Mouse (Mus musculus) layer of hippocampus, postnatal 36 days (tissue): ENCODE results near the gene Gnl2. TPM values are rescaled to one million over a fixed set of nuclear protein-coding genes. Genes with fewer than 3 reads are reported as not detected.

ENCODE experiments used
- DNase-seq, 2 experiments: peaks; one replicate each; pipeline ENCODE4 v3.0.0; 2022
- total RNA-seq, 2 experiments: library from RNA; stranded (reverse); gene quantifications; 2 replicates each; pipeline ENCODE4 v1.2.3; 2021

Gene Gnl2
- total RNA-seq, 2 experiments from 2014 or later, result 59.3 to 62.4 TPM

DNA sequence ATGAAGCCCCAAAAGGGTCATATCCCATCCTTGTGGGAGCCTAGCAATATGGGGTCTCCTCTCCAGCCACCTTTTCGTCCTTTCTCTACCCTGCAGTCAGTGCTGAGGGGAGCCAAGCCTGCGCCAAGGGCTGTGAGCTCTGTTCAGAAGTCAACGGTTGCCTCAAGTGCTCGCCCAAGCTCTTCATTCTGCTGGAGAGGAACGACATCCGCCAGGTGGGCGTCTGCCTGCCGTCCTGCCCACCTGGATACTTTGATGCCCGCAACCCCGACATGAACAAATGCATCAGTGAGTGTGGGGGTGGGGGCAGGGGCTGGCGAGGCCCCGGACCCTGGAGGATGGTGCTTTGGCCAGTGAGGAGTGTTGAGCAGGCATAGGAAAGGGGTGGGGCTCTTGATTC, 11.5 kb upstream of the Gnl2 start:
- no peak for DNase-seq

DNA sequence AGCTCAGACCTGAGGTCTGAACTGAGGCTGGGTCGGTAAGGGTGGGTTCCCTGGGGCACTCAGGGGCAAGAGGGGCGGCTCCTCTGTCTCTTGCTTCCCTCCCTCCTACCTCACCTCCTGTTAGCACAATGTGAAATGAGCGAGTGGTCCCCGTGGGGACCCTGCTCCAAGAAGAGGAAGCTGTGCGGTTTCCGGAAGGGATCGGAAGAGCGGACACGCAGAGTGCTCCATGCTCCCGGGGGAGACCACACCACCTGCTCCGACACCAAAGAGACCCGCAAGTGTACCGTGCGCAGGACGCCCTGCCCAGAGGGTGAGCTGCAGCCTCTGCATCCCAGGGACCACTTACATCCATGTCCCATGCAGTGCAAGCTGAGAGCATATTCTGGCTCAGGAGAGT, 8.9 kb upstream of the Gnl2 start:
- no peak for DNase-seq

DNA sequence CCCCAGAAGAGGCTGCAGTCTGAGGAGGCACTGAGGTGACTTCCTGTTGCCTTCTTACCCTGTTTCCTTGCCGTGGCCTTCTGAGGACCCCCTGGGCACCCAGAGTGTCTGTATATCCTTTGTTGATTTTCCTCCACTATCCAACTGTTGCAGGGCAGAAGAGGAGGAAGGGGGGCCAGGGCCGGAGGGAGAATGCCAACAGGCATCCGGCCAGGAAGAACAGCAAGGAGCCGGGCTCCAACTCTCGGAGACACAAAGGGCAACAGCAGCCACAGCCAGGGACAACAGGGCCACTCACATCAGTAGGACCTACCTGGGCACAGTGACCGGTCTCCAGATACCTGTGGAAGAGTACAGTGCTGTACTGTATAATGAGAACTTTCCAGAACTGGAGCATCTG, 8.2 kb upstream of the Gnl2 start:
- DNase-seq, result no peak

DNA sequence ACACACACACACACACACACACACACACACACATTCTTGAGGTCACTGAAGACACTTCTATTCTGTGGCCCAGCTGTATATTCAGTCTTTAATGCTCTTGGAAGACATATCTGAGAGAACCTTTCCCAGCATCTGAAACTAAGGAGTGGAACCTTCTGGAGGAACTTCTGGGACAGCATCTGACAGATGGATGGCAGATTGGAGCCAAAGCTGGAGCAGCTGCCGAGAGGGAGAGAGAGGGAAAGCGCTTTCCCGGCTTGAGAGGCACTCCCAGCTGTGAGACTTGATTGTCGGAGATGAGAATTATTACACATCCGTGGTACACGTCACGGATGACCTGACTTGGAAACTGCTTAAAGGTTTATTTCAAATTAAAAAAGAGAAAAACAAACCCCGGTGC, 7.7 kb upstream of the Gnl2 start:
- DNase-seq, result no peak

DNA sequence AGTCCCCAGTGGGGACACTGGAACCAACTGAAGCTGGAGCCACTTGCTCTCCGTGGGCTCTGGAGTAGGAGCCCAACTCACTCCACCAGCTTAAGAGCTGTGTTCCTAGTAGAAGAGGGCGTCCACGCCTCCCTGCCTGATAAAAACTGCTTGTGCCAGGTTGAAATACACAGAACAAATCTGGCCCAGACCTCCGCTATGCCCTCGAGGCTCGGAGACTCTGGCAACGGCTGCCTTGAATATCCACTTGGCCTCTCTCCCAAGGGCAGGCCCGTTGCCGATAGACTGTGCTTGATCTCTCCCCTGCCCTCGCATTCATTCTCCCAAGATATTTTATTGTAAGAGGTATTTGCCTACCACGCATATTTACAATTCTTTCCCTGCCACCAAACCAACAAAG, 1.0 kb downstream of the Gnl2 start:
- DNase-seq, result no peak

DNA sequence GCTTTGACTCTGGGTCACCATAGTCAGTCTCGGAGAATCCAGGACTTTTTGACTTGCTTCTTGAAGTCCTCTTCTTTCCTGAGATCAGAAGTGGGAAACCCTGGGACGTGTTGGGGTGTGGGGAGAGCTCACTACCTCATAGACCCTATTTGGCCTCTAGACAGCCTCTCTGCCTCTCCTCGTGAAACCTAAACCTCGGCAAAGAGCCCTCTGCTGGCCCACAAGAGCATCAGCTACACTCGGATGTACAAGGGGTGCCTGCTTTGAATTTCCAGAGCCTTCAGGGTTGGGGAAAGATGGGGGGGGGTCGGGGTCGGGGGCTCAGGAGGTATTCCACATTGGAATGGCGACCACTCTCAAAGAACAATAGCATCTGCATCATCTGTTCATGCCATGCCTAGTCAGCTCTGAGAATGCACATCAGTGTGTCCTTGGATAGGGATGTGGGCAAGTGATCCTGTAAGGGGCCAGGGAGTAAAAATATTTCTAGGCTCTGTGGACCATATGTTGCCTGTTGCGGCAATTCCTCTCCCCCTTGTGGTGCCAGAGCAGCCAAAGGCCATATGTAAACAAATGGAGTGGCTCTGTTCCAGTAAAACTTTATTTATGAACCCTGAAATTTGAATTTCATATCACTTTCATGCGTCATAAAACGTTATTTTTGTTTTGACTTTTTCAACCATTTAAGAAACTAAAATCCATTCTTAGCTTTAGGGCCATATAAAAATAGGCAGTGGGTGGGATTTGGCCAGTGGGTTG, 4.6 kb downstream of the Gnl2 start:
- DNase-seq, result no peak

DNA sequence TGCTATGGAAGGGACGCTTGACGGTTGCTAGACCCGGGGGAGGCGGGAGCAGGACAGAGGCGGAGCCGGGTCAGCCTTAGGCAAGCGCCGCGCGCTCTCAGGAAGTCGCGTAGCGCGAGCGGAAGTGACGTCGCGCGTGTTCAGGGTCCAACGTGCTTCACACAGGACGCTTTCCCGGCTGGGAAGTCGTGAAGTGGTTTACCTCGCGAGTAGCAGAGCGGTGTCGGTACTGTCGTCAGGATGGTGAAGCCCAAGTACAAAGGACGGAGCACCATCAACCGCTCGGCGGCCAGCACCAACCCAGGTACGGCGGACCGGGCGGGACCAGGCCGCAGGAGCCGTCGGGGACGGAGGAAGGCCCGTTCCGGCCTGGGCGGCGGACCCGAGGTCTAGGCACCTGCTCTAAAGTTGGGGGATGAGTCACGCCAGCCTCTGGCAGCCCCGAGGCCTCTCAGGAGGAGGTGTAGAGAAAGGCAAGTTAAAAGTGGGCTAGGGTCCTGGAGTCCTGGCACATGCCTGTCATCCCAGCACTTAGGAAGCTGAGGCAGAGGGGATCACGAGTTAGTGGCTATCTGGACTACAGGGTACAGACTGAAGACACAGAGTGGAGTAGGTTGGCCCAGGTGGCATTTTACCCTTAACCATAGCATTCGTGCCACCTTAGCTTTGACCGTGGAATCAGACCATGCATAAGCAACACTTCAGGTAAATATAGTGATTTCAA, 13.7 kb downstream of the Gnl2 start:
- peak; percentile 88 to 90 for DNase-seq

DNA sequence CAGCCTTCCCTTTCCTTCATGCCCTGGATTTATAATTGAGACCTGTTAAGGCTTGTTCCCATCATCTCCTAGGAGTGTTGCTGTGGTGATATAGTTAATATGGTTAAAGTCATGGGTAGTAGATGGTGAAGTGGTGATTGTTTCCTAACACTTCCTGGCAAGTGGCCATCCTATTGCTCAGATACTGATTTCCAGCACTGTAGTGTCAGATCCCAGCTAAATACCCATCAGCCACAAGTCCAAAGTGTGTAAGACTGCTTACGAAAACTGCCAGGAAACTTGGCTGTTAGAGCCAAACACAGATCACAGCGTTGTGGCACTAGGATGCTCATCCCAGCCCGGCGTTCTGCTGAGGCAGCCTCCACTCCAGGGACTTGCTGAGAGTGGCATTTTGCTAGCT, 18.0 kb downstream of the Gnl2 start:
- no peak for DNase-seq

DNA sequence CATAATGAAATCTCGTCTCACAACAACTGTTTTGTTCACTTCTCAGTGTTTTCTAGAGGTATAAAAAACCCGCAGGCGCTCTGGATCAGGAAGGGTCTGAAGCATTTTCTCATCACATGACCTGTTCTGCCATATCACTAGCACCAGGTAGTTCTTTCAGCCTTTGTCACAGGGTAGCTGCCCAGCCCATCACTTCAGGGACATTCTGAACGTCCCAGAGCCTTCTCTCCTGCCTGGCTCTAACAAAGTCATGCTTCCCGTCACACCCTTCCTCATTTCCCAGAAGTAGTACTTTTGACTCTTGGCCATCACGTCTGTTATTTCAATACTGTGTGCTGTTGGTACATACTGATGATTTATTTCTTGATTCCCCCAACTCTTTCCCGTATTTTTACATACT, 28.1 kb downstream of the Gnl2 start:
- DNase-seq, result no peak

DNA sequence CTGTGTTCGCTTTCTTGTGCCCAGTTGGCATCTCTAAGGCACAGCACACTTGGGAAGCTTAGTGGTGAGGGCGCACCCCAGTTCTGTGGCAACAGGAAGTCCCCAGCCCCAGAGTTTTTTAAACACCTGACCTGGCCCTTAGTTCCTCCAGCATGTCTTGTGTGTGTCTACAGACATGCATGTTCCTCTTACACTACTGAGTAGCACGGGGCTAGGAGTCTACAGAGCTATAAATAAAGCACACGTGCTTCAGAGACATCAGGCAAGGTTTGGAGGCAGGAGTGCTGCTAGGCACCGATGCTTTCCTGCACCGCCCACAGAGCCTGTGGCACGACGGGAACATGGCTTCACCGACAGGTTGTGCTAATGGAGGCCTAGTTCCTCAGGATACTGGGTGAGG, 39.0 kb downstream of the Gnl2 start:
- DNase-seq, result no peak

DNA sequence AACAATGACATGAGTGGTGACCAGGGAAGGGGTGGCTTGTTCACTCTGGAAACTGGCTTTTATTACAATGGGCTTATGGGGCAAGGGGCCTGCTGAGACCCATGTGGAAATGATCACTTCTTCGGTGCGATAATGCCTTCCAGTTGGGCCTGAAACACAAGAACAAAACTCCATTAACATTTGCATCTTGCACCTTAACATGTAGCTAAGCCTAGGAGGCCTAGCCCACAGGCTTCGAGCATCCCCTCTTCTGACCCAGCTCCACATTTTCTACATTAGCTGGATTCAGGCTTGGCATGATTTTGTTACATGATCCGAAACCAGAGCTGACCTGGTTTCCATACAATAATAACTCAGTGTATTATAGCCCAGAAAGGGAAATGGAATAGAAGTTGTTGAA, 40.1 kb downstream of the Gnl2 start:
- no peak for DNase-seq

DNA sequence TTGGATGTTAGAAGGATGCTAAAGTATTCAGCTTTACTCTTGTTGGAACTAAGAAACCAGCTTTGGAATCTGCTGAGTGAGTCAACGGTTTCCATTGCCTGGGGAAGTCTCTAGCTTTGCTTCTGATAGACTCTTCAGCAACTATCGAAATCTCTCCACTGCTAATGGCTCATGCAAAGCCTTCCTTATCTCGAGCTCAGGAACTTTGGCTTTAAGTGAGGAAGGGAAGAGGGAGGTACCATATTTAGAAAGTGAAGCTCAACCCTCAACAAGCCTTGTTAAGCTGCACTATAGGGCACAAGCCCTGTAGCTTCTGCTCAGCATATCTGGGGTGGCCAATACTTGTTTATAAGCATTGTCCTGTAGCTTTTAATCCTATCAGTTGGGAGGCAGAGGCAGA, 40.9 kb downstream of the Gnl2 start:
- no peak for DNase-seq

DNA sequence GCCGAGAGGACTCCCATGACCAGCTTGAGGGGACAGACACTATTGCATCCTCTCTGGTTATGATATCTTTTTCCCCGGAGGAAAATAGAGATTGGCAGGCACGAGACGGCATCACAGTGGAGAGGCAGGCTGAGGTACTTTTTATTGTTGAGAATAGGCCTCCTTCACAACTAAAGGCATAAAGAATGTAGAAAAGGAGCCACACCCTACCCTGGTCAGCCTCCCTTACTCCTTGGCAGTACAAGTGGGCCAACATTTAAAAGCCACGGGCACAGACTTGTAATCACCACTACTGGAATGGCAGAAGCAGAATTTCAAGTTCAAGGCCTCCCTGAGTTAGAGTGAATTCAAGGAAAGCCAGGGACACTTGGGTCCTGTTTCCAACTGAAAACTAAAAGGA, 41.6 kb downstream of the Gnl2 start:
- no peak for DNase-seq

DNA sequence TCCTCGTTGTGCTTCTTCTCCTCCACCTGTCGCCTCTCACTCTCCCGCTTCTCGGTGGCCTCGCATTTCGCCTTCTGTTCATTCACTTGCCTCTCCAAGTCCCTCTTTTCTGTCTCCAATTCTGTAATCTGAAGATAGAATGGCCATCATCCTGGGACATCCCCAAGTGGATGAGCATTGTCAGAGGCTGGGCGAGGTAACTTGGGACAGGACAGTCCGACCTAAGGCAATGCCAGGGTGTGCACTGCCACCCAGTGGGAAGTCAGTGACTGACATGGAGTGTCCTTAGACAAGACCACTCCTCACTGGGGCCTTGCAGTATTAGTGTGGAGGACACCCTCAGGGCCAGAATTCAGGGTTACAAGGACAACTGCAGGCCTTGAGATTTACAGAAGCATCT, 42.6 kb downstream of the Gnl2 start:
- peak; percentile 48 to 58 for DNase-seq

DNA sequence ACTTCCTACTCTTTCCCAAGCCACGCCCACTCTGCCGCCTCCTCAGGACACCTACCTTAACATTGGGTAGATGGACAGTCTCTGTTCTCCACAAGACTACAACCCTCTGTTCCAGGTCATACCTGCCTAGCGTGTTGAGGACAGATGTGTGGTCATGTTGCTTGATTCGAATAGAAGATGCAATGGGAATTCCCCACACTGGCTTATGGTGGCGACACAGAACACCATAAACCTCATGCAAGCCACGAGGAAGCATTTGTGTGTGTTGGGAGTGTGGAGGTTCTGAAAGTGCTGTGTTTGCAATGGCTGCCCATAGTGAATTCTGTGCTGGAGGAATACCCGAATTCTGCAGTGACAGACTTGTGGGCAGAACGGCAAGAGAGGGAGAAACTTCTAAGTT, 47.4 kb downstream of the Gnl2 start:
- no peak for DNase-seq

DNA sequence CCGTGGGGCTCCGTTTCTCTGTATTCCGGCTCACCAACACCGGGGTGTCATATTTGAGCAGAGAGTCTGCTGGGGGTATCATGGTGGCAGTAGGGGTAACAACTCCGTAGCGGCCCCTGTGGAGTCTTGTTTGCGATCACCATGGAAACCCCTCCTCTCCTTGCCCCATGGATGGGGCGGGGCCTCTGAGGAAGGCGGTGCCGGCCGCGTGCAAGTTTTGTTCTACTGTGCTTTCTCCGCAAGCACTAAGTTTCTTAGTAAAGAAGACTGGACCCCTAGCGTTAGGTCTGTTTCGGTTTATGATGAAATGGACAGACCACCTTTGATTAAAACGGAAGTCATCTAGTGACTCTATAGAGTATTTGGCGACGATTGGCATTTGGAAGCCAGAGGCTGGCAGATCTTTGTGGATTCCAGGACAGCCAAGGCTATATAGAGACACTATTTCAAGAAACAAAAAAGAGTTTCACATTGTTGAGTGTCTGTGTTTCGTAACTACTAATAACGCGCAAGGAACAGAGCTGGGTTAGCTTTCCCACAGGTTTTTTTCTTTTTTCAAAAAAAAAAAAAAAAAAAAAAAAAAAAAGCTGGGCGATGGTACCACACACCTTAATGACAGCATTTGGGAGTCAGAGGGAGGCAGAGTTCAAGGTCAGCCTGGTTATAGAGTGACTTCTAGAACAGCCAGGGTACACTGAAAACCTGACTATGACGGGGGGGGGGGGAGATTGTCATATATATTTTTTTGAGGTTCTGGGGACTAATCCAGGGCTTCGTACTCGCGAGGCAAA, 49.3 kb downstream of the Gnl2 start, which contains the start of gene Dnali1:
Gene Dnali1 (minus strand): TSS at position 187 of the 791 bp plus-strand sequence.
- DNase-seq, result peak in 1 of 2 experiments; percentile 35

DNA sequence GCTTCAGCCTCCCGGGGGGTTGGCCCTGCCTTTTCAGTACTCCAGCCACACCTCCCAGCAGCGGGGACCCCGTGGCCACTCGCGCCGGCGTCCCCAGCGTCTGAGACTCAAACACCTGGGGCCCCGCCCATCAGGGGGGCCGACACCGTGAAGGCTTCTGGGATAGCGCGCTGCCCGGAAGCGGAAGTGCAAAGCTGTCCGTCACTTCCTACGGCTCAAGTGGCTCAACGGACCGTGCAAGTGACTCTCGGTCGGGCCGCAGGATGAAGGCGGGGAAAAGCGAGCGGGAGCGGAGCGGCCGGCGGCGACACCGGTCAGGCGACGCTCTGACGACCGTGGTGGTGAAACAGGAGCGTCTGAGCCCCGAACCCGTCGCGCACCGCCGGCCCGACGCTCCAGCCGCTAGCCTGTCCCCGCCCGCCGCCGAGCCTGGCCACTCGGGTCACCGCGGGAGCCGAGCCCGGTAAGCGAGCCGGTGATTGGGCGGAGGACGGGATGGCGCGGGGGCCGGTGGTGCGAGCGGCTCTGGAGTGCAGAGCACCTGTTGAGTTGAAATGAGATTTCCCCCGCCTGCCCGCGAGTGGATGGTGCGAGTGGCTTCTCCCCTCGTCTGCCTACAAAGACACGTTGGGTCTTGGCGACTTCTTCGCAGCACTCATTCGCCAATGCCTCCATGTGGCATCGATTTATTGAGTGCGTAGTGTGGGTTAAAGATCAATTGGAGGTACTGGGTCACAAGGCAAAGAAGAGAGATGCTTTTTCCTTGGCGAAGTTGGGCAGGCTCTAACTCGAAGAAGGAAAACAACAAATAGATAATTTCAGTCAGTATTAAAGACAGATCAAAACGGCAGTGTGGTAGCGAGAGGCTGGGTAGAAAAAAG, 50.3 kb downstream of the Gnl2 start, which contains the start of gene Snip1:
Gene Snip1 (plus strand): TSS at position 183 of the 881 bp plus-strand sequence.
- peak; percentile 92 to 94 for DNase-seq

DNA sequence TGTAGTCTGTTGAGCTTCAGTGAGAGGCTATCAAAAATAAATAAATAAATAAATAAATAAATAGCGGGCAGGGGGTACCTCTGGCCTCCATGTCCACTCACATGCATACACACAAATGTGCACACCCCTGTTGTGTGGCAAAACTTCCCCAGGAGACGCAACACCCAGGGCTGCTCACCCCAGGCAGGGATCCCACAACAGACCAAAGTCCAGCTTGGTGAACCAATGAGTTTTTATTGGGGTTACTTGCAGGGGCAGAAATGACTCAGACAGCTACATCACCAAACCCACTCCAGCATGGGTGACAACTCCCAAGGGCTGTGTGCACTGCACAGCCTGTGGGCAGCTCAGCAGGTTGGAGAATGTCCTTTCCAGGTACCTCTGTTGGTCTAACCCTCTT, 61.3 kb downstream of the Gnl2 start:
- no peak for DNase-seq

DNA sequence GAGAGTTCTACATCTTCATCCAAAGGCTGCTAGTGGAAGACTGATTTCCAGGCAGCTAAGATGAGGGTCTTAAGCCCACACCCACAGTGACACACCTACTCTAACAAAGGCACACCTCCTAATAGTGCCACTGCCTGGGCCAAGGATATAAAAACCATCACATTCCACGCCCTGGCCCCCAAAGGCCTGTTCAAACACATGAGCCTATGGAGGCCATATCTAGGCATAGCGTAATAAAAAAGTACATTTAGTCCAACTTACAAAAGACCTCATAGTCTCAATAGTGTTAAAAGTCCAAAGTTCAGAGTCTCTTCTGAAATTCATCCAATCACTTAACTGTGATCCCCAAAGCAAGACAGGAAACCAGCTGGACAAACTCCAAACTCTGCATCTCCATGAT, 62.3 kb downstream of the Gnl2 start:
- no peak for DNase-seq

DNA sequence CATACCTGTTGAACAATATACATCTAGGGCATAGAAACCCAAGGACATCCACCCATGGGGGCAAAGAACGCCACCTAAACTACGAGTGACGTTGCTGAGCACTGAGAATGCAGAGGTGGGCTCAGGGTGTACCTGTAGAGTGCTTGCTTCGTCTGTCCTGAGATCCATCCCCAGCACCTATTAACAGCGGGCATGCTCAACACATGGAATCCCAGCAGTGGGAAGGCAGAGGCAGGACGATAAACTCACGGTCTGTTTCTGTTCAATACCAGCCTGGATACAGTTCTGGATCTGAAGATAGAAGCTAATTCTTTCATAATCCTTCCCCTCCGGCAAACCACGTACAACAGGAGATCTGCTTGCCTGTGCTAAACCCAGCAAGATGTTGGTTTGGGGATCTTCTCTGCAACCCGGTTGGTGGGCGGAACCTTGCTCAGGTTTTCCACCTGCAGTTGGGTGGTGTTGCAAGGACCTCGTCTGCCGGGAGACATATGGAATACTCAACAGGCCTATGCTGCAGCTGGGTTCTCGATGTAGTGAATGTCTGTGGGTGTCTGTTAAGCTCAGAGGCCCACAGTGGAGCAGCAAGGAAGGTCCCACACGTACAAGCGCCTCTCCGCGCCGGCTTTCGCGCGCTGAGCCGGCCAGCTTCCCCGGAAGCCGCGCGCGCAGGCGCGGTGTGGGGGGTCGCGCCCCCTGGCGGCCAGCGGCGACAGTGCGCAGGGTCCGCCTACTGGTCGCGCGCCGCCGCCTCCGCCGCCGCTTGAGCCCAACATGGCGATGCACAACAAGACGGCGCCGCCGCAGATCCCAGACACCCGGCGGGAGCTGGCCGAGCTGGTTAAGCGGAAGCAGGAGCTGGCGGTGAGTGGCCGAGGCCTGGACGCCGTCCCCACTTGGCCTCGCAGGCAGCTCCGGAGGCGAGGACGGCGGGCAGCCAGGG, 68.3 kb downstream of the Gnl2 start, which contains the start of gene Meaf6:
Gene Meaf6 (plus strand): TSS at position 732 of the 943 bp plus-strand sequence.
- DNase-seq, result peak; percentile 90 to 93

DNA sequence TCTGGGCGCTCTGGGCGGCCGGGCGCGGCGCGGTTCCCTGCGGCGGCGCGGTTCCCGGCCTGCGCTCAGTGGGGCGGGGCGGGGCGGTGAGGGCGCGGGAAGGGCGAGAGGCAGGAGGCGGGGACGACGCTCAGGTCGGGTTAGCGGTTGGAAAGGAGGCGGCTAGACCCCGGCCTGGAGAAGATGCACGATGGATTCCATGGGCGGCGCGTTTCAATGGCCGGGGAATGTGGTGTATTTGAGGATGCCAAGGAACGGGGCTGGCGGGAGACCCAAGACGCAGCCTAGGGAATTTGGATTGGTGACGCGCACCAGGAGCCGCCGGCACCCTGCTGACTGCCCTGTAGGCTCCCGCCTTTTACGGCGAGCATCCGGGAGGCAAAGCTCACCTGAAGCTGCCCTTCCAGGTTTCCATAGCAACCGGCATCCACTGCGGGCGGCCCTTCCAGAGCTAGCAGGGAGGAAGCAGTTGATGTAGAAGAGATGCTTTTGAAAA, 69.0 kb downstream of the Gnl2 start:
- peak in 1 of 2 experiments; percentile 61 for DNase-seq
